Mouse (Mus musculus) thymus, adult 2 months (tissue): ENCODE data around the gene Dnaaf3.

Experiments used
- CTCF ChIP-seq: fragments of 200-500 bp; IDR thresholded peaks from 2 replicates; pipeline ENCODE4 v1.5.1; 2012; ENCODE audit warnings: mild to moderate bottlenecking, control low read depth, low read length, moderate library complexity, borderline replicate concordance; ENCODE audit not compliant: control insufficient read depth, poor library complexity, insufficient read depth; ENCODE audit errors: extremely low read depth
- POLR2A ChIP-seq: fragments of 200-500 bp; IDR thresholded peaks from 2 replicates; pipeline ENCODE4 v1.6.1; 2012; ENCODE audit warnings: mild to moderate bottlenecking, low read length, control low read depth, moderate library complexity; ENCODE audit not compliant: control insufficient read depth, poor library complexity, insufficient read depth; ENCODE audit errors: extremely low read depth

DNA sequence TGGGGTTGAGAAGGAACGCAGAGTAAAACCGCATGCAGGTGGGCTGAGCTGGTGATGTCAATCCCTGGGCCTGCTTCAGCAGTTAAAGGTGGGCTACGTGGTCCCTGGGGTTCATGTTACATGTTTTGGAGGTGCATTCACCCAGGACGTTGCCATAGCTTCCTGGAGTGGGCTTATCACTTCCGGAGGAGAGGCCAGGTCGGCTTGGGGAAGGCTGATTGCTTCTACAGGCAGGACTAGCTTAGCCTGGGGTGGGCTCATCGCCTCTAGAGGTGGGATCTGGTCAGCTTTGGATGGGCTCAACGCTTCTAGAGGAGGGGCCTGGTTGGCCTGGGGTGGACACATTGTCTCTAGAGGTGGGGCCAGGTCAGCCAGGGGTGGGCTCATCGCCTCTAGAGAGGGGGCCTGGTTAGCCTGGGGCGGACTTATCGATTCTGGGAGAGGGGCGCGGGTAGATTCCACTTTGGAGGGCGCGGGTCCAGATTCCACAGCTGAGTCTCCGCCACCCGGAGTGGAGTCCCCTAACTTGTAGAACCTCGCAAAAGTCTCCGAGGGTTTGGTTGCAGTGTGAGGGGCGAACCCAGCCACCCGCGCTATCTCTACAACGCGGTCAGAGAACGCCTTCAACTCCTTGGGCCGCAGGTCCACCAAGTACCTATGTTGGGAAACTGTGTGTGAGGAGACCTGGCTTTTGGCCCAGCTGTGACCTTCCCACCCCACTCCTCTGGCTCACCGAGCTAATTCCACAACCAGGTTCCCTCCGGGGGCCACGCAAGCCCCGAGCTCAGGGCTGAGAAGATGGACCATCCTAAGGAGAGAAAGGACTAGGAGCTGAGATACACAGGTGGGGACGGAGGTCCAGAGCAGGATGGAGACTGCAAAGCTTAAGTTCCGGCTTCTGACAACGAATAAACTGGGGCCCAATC, 8.8 kb downstream of the Dnaaf3 start:
- no peak for TF ChIP-seq POLR2A
- TF ChIP-seq CTCF, result no peak
